Mouse (Mus musculus) forebrain, embryonic 15.5 days (tissue): ENCODE measurements around the gene Rpe65. TPM values are rescaled to one million over a fixed set of nuclear protein-coding genes. Genes with fewer than 3 reads are reported as not detected.
A peak's percentile ranks its signal among the peaks of the same experiment; 100 is the strongest.

Experiments
- ATAC-seq: fragments of 200-750 bp; cut with Nextera tagmentation; replicated peaks from 2 replicates; pipeline ENCODE4 v1.8.0; 2017; ENCODE audit warnings: mild to moderate bottlenecking, moderate TSS enrichment, moderate library complexity
- H3K27ac ChIP-seq: fragments of 300-500 bp; sonication (generic); replicated peaks from 2 replicates; pipeline ENCODE4 v1.5.1; 2015; ENCODE audit warnings: mild to moderate bottlenecking, inconsistent platforms
- H3K27me3 ChIP-seq: fragments of 300-500 bp; sonication (generic); 2 replicates; pipeline ENCODE4 v1.6.1; 2015; ENCODE audit warnings: inconsistent platforms
- H3K36me3 ChIP-seq: fragments of 300-500 bp; sonication (generic); 2 replicates; pipeline ENCODE4 v1.6.1; 2015; ENCODE audit warnings: mild to moderate bottlenecking, inconsistent platforms
- H3K4me1 ChIP-seq: fragments of 300-500 bp; sonication (generic); 2 replicates; pipeline ENCODE4 v1.6.1; 2015; ENCODE audit warnings: inconsistent platforms
- H3K4me2 ChIP-seq: fragments of 300-500 bp; sonication (generic); replicated peaks from 2 replicates; pipeline ENCODE4 v1.6.1; 2015; ENCODE audit warnings: mild to moderate bottlenecking, inconsistent platforms
- H3K4me3 ChIP-seq: fragments of 300-500 bp; sonication (generic); 2 replicates; pipeline ENCODE4 v1.5.1; 2015; ENCODE audit warnings: mild to moderate bottlenecking, inconsistent platforms
- H3K9ac ChIP-seq: fragments of 300-500 bp; sonication (generic); replicated peaks from 2 replicates; pipeline ENCODE4 v1.6.1; 2015; ENCODE audit warnings: mild to moderate bottlenecking, inconsistent platforms
- H3K9me3 ChIP-seq: fragments of 300-500 bp; sonication (generic); 2 replicates; pipeline ENCODE4 v1.6.1; 2016; ENCODE audit warnings: inconsistent platforms
- WGBS: fragments of 180-500 bp; shearing (Covaris S2); methylation state at CpG from one replicate; pipeline ENCODE4 v1.1.7; 2015; ENCODE audit warnings: mixed read lengths; 5-methylcytosine and 5-hydroxymethylcytosine counted together
- polyA plus RNA-seq: library from polyadenylated mRNA; unstranded; fragments of >200 nt; fragmentation: Nextera tagmentation; extraction: Ambion mirVana; gene quantifications from 2 replicates; pipeline ENCODE4 v1.2.1, GENCODE M21; 2015

The Rpe65 gene
- polyA plus RNA-seq = not detected in 2 replicates

DNA sequence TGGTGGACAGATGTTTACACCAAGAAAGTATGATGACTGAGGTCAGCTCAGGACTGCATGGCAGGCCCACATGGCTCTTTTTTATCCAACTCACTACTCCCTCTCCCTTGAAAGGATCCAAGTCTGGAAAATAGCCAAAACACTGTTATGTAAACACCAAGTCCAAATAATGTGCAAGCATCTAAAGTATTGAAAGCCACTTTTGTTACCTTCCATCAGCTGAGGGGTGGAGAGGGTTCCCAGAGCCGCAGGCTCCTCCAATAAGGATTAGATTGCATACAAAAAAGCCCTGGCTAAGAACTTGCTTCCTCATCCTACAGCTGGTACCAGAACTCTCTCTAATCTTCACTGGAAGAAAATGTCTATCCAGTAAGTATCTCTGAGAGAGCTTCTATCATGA lies at the start of gene Rpe65:
Gene Rpe65 (plus strand): TSS at position 301 of the 400 bp plus-strand sequence.
- Histone ChIP-seq H3K9me3 (no peaks in the 10 kb centered on the region), H3K4me1 (no peaks in the 10 kb centered on the region), H3K27me3 (no peaks in the 10 kb centered on the region), H3K27ac (no peak within 1 kb of the TSS), H3K4me2 (no peak within 1 kb of the TSS), H3K4me3 (no peak within 1 kb of the TSS), H3K9ac (no peak within 1 kb of the TSS), H3K36me3 (no peaks in the 10 kb centered on the region)
- WGBS = 13% methylated on average over 1 of the region's 1 CpGs
- no peak for ATAC-seq

DNA sequence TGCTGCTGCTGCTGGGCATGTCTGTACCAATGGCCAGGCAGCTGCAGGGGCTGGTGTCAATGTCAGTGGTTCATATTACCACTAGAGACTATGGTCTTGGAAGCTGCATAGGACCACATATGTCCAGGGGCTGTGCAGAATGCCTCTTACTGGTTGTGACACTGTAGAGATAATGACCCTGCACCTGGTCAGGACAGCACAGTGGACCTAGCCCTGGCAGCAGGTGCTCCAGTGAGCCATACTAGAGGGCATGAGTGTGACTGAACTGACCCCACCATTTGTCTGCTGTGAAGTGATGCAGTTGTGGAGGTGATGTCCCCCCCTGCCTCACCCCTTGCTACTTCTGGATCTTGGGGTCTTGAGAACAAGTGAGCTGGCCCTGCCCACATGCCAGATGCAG lies 48.8 kb upstream of the Rpe65 start:
- no peak for ATAC-seq
- H3K9ac ChIP-seq = no peak overlapping the region
- H3K27me3 ChIP-seq = no peaks in the 10 kb centered on the region
- no peaks in the 10 kb centered on the region for H3K9me3 ChIP-seq
- H3K4me3 ChIP-seq = no peak overlapping the region
- no peak overlapping the region for H3K27ac ChIP-seq
- H3K4me2 ChIP-seq = no peak overlapping the region
- no peaks in the 10 kb centered on the region for H3K4me1 ChIP-seq
- H3K36me3 ChIP-seq = no peaks in the 10 kb centered on the region

DNA sequence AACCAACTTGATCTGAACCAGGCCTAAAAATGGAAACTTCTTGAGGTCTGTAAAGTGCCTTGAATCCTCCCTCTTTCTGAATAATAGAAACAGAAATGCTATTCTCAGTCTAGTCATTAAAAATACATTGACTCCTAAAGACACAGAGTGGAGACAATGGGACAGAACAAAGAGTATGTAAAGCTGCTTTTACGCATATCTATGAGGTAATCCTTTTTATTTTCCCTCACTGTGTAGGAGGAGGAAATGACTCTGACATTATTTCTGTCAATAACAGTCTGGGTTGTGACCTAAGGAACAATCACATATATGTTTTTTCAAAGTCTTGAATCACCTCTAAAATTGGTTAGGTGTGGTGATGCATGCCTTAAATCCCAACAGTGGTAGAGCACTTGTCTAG lies 16.0 kb downstream of the Rpe65 start:
- no peaks in the 10 kb centered on the region for H3K36me3 ChIP-seq
- H3K9ac ChIP-seq = no peak overlapping the region
- H3K4me2 ChIP-seq = no peak overlapping the region
- no peaks in the 10 kb centered on the region for H3K9me3 ChIP-seq
- 82% methylated on average over 1 of the region's 1 CpGs for WGBS
- no peaks in the 10 kb centered on the region for H3K27me3 ChIP-seq
- H3K27ac ChIP-seq = no peak overlapping the region
- ATAC-seq = no peak
- no peaks in the 10 kb centered on the region for H3K4me1 ChIP-seq
- no peak overlapping the region for H3K4me3 ChIP-seq

DNA sequence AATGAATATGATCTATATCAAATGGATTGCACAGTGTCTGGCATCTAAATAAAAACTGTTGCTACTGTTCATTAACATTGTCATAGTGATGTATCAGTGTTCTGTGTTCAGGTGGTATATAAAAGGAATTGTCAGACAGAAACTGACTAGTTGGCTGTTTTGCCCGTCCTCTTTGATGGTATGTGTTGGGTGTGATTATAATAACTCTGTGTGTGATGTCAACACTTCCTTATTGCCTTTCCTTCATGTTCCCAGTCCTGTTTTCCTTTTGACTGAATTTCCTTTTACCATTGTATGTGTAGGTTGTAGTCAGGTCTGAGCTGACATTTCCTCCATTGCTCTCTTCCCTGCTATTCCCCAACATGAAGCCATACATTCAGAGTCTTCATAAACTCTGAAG lies 22.1 kb downstream of the Rpe65 start:
- Histone ChIP-seq H3K27ac (no peak overlapping the region), H3K36me3 (no peaks in the 10 kb centered on the region), H3K4me1 (no peaks in the 10 kb centered on the region), H3K4me2 (no peak overlapping the region), H3K9me3 (no peaks in the 10 kb centered on the region), H3K27me3 (no peaks in the 10 kb centered on the region), H3K4me3 (no peak overlapping the region), H3K9ac (no peak overlapping the region)
- WGBS = 56% methylated on average over 1 of the region's 1 CpGs
- ATAC-seq = no peak

DNA sequence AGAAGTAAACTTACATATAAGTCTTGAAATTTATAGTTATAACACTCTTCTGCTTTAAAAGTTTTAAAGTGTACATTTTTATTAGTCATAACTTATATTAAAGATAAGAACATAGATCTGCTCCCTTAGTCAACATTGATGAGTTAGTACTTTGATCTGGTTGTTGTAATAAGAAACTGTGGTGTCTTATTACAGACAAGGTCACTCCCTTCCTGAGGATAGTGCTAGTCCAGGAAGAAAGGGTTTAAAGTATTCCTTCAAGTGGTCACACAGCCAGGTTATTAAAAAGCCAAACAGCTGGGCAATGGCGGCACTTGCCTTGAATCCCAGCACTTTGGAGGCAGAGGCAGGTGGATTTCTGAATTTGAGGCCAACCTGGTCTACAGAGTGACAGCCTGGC lies 25.0 kb downstream of the Rpe65 start:
- H3K4me2 ChIP-seq = no peak overlapping the region
- WGBS = 81% methylated on average over 1 of the region's 1 CpGs
- H3K9ac ChIP-seq = no peak overlapping the region
- no peak for ATAC-seq
- no peaks in the 10 kb centered on the region for H3K4me1 ChIP-seq
- H3K27me3 ChIP-seq = no peaks in the 10 kb centered on the region
- H3K9me3 ChIP-seq = no peaks in the 10 kb centered on the region
- no peak overlapping the region for H3K27ac ChIP-seq
- no peaks in the 10 kb centered on the region for H3K36me3 ChIP-seq
- H3K4me3 ChIP-seq = no peak overlapping the region

DNA sequence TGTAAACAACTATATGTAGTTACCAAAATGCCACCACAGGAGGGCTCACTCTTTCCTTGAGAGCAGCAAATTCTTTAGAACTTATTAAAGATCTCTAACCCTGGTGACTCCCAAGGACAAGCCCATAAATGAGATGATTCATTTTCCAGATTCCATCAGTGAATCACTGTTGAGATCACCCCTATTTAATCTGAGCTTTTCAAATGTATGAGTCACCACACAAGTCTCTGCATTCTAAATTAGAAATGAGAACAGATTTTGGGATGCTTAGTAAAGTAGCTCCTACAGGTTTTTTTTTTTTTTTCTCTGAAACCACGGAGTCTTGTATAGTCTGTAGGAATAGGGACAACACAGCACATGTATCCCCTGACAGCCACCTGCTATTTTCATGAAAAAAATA lies 61.8 kb downstream of the Rpe65 start:
- H3K4me3 ChIP-seq = no peak overlapping the region
- H3K9ac ChIP-seq = no peak overlapping the region
- ATAC-seq = no peak
- H3K36me3 ChIP-seq = no peaks in the 10 kb centered on the region
- no peaks in the 10 kb centered on the region for H3K4me1 ChIP-seq
- H3K27ac ChIP-seq = no peak overlapping the region
- H3K27me3 ChIP-seq = no peaks in the 10 kb centered on the region
- 82% methylated on average over 1 of the region's 1 CpGs for WGBS
- H3K4me2 ChIP-seq = no peak overlapping the region
- no peaks in the 10 kb centered on the region for H3K9me3 ChIP-seq

DNA sequence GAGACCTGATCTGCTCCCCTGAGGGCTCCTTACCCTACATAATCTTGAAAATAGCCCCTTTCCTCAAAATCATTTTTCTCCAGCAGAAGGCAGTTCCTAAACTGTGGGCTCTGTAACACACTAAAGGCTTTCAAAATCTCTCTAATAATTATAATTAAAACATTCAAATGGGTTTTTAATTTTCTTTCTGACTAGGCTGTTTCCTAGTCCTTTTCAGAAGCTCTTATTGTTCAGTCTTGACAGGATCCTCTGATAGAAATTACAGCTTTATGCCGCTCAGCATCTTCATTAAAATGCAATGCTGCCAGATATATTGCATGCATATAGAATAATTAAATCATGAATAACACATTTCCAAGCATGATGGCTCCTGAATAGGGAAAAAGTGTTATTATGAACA lies 64.4 kb downstream of the Rpe65 start:
- Histone ChIP-seq H3K9me3 (no peaks in the 10 kb centered on the region), H3K4me3 (no peak overlapping the region), H3K9ac (no peak overlapping the region), H3K4me1 (no peaks in the 10 kb centered on the region), H3K4me2 (no peak overlapping the region), H3K36me3 (no peaks in the 10 kb centered on the region), H3K27ac (peak overlapping the region; percentile 56), H3K27me3 (no peaks in the 10 kb centered on the region)
- 51% methylated on average over 1 of the region's 1 CpGs for WGBS
- ATAC-seq = peak; percentile 87

Other genes starting within 250 kb of the Rpe65 start
- 11.2 and 11.6 TPM in 2 replicates for gene Depdc1a, start 103.7 kb upstream of the Rpe65 start, polyA plus RNA-seq
- gene Wls, start 240.5 kb downstream of the Rpe65 start, polyA plus RNA-seq = 39.6 and 48.6 TPM in 2 replicates